Mouse (Mus musculus) left cerebral cortex, postnatal 25 days (tissue): ENCODE measurements around the gene Car10. TPM values are rescaled to one million over a fixed set of nuclear protein-coding genes. Genes with fewer than 3 reads are reported as not detected.

Source experiments
- DNase-seq, 2 experiments: peaks; one replicate each; pipeline ENCODE4 v3.0.0; 2022; ENCODE audit warnings: low spot score in 2 of 2, mixed read lengths in 1 of 2
- intact Hi-C: fragments of 180-260 bp; cut with DNase I; formaldehyde crosslinking; loops from one replicate; pipeline ENCODE4 v1.15.1; 2025
- total RNA-seq, 2 experiments: library from RNA; stranded (reverse); gene quantifications; 2 replicates each; pipeline ENCODE4 v1.2.3; 2021

Car10 gene
- total RNA-seq, 2 experiments from 2014 or later = 132 to 143 TPM

DNA sequence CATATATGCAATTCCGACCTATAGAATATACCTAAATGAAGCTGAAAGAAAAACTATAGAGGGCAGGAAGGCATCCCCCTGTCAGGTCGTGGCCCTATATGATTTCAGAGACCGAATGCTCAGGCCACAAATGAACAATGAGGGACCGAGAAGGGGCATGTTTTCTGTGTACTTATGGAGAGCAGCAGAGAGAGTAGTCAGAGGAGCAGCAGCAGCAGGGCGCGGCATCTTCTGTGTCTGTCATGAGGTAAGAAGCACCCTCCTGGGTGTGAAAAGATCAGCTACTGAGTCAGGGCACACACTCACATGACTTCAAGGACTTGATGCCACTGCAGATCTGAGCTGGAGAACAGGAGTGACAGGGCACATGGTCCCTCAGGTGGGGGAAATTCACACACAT lies 438.4 kb downstream of the Car10 start:
- intact Hi-C loops = no loop called here
- no peak for DNase-seq

DNA sequence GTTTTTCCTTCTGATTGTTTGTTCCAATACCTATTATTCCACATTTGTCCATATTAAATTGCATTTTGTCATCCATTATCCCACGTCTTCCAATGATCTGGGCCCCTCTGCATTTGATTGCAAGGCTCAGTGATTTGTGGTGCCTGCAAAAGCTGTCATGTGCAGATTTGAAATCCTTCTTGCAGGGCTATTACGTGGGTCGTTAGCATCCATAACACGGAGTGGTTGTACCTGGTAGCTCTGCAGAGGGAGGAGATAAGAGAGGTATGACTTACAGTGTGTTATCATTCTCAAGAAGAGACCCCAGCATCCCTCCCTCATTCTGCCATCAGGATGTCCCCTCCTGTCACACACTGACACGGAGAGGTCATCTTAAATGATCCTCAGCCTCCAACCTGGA lies 451.1 kb downstream of the Car10 start:
- DNase-seq = no peak
- intact Hi-C loops = no loop called here

DNA sequence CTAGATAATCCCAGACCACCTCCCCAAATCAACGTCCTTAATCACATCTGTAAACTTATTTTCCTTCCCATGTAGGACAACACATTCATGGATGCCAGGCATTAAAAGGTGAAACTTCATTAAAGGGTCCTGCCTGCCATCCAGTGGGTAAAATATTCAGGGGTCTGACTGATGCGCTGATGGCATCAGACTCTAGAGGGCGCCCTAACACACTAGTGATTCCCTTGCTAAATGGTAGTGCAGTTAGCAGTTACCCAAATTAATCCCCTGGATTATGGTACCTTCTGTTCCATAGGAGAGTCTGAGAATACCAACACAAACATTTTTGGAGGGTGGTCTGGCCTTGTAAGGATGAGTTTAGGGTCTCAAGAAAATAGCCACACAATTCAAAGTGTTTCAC lies 453.1 kb downstream of the Car10 start:
- intact Hi-C loops = loop anchor here (5.0 kb wide), 2 partner anchors 261 to 306 kb away; no protein-coding TSS in a partner anchor
- DNase-seq = peak in 1 of 2 experiments; percentile 43

DNA sequence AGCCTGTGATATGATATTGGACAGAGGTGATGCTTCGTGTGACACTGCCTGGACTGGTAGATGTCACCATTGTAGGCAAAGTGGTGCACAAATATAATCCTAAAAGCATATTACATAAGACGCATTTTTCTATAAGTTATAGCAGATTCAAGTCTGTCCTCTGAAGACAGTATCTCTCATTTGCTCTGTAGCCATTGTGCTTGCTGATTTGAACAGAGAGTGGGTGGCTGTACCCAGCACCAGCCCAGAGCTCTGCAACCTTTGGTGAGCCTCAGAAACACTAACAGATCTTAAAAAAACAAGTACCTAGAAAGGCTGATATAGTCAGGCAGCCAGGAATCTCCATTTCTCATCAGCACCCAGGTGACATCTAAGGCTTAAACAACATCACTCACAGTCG lies 461.3 kb downstream of the Car10 start:
- no peak for DNase-seq
- intact Hi-C loops = no loop called here

DNA sequence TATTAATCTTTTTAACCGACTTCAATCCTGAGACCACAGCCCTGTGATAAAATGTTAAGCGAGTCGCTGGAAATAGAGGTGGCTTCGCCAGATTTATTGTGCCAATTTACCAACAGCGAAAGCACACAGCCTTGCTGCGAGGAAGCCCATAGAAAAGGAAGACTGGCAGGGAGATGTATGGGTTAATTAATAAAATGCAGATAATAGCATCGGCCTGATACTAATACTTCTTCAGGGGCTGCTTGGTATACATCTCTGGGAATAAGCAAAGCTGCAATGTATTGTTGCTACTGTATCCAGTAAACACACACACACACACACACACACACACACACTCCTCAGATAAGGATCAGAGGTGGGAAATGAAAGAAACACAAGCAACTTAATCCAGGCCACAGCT lies 462.7 kb downstream of the Car10 start:
- DNase-seq = no peak
- intact Hi-C loops = loop anchor here (10.0 kb wide), 1 partner anchor 286 kb away; no protein-coding TSS in a partner anchor

DNA sequence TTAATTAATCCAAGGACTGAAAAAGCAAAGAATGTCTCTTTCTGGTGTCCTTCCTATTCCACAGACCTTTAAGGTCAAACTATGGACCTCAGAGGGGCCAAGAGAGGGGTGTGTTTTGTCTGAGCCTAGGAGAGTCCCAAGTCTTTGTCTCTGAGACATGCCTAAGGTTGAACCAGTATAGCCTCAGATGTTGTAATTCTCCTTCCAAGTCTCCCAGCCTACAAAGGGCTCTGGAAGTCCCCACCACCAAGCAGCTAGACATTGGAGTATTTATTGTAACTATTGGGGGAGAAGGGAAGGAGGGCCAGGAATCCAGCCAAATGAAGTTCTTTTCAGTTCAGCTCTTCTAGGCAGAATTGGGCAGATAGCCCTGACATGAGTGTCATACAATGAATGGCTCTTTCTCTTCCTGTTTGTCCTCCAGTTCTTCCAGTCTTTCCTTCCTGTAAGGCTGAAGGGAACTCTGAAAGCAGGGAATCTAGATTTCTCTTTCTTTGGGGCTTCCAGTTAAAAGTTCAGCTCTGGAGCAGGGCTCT lies 464.6 kb downstream of the Car10 start:
- intact Hi-C loops = loop anchor here (10.0 kb wide), 1 partner anchor 288 kb away; no protein-coding TSS in a partner anchor
- DNase-seq = no peak

DNA sequence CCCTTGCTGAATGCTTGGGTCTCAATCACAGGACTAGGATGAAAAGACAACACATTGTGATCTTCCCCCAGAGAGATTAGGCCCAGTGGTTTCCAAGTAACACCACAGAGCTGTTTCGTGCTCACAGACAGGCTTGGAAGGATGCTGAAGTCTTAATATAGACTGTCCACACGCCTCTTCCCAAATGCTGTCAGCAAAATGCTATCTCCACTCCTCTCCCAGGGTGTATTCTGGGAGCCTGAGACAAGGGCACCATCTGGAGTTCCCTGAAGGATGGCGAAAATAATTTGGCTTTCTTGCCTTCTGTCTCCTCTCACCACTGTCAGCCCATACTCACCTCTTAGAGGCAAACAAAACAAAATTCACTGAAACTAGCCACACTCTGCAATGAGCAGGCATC lies 467.9 kb downstream of the Car10 start:
- intact Hi-C loops = loop anchor here (1.0 to 10.0 kb wide), 5 partner anchors 22 to 291 kb away; no protein-coding TSS in a partner anchor
- peak; percentile 67 to 97 for DNase-seq

DNA sequence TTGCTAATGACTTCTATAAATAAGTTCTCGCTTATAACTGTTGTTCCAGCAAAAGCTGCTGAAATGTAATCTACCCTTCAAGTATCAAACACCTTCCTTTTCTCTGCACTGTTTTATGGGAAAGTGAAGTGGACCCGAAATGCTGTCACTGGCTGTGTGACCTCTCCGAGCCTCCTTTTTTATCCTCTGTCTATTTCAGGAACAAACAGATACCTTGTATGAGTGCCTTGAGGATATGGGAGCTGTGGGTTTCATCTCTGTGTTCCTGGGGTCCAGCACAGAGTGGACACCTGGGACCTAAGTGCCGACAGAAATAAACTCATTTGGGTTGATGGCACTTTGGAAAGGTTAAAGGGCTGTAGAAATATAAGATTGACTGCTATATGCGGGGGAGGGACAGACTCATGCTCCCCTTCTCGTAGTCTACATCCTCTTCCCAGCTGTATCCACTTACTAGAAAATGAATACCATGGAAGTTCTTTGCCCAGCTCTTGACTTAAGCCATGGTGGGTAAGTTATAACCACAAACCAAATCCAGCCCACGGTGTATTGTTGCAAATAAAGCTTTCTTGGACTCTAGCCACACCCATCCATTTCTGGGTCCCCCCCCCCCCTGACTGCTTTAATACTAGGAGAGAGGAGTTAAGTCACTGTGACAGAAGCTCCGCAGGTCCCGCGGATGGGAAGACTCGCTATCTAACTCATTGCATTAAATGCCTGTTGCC lies 474.3 kb downstream of the Car10 start:
- no peak for DNase-seq
- intact Hi-C loops = no loop called here

DNA sequence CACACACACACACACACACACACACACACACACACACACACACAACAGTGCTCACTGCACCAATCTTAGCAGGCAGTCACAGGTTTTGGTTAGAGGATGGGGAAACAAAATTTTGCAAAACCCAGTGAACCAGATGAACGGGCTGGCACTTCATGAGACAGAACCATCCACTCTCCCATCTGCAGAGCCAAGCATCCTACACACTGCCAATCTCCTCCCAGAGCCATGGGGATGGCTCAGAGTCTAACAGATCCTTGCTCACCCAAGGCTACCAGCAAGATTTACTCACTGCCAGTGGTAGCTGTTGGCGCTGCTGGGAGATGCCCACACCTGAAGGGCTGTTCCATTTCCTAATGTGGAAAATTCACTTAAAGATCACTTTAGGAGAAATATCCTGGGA lies 479.6 kb downstream of the Car10 start:
- intact Hi-C loops = no loop called here

DNA sequence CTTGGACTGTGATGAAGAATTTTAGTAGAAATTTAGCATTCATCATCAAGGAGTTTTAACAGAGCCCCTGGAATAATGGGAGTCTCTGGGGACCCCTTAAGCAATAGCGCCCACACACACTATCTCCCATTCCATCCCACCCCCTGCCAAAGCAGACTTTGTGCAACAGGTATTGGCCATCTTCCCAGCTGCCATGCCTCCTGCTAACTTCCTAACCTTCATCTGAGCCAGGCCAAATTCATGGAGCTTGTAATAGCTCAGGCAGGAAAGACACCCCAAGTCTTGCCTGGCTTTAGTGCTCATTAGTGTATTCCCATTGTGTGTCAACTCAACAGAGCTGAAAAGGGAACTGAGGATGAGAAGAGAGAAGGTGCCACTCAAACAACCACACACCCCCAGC lies 481.8 kb downstream of the Car10 start:
- intact Hi-C loops = loop anchor here (10.0 kb wide), 1 partner anchor 185 kb away; no protein-coding TSS in a partner anchor
- DNase-seq = no peak

More for the DNA sequence above, 479.6 kb downstream of the Car10 start:
- DNase-seq = peak; percentile 36 to 84

DNA sequence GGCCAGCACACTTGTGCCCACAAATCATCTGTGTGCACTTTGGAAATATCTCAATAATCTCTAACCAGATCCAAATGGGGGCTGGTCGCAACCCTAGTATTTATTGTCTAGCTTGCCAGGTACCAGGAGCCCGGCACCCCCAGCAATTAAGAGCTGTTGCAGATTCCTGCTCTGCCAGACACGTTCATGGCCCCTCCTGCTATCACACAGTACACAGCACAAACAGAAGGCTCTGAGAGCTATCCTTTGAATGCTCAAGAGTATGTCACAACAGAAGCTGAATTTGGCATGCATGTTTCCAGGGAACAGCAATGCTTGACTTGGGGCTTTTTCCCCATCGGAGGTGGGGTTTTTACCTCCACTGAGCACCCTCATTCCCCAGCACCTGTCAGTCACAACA lies 483.5 kb downstream of the Car10 start:
- no peak for DNase-seq
- intact Hi-C loops = loop anchor here (10.0 kb wide), 1 partner anchor 183 kb away; no protein-coding TSS in a partner anchor

DNA sequence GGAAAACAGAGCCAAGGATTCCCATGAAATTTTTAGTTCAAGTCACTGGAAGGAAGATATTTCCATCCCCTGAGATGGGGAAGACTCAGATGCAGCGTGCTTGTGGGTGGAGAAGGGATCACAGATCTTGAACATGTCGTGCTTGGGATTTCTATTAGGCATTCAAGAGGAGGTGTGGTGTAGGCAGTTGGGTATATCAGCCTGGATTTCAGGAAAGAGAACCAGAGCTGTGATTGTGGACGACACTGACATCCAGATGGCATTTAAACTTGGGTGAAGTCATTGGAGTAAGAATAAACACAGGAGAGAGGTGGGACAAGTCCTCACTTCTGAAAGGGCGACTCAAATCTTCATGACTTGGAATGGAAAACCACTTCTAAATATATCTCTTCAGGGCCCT lies 490.0 kb downstream of the Car10 start:
- intact Hi-C loops = loop anchor here (1.0 to 10.0 kb wide), 3 partner anchors 22 to 177 kb away; no protein-coding TSS in a partner anchor
- DNase-seq = peak in 1 of 2 experiments; percentile 95

DNA sequence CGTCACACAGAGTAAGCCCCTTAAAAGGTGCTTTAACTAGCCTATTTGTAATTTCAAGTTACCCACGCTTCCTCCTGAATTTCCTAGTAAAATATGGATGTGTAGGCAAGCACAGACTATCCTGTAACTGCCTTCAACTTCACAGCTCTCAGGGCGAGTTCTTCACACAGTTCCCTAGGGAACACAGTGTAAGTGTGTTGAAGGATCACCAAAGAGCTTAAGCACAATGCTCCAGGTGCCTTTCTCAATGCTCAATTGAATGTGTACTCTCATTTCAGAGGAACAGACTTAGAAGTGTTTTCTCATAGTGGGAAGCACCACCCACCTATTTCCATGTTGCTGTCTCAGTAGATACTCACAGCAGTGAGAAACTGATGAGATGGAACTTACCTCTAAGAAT lies 492.8 kb downstream of the Car10 start:
- intact Hi-C loops = no loop called here
- DNase-seq = no peak

DNA sequence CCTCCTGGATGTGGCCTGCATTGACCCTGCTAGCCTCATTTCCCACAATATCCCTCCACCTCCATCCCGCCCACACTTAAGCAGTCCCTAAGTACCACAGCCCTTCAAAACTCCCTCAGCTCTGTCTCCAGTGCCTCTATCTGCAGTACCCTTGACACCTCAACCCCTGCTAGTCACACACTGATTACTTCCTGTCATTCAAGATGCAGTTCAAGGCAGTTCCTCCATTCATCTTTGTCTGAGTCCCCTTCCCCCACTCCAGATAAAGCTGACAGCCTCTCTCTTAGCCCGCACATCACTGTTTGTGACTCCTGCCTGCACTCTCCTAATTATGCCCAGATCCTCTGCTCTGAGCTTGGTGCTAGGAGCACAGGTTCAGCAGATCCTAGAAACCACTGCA lies 496.2 kb downstream of the Car10 start:
- intact Hi-C loops = no loop called here
- no peak for DNase-seq

DNA sequence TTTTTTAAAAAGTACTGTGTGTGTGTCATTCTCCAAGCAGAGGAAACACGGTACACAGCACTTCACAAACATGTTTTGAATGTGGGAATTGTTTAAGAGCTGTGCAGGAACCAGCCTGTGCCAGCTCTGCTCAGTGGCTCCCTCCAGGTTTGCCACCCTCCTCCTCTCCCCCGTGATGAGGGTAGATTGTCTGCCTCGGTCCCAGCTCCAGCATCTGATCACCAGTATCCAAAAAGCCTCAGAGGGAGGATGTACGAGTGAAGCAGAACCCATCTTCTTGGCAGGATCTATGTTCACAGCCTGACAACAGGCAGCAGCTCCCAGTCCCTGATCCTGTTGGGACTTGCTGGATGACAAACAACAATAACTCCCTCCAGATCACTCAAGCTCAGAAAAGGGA lies 500.3 kb downstream of the Car10 start:
- intact Hi-C loops = no loop called here
- DNase-seq = peak in 1 of 2 experiments; percentile 49

DNA sequence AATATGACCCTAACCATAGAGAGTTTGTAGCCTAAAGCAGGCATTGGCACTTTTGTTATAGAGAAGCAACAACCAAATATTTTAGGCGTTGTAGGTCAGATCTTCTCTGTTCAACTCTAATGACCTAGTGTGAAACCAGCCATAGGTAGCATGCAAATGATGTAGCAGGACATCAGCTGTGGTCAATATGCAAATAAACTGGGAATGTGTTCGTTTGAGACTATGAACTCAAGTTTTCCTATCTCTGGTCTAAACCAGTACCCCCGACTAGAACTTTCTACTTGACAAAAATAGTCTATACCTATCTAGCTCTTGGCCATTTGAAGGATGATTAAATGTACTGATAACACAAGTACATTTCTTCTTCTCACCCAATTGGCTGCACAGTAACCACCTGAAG lies 501.9 kb downstream of the Car10 start:
- intact Hi-C loops = no loop called here
- DNase-seq = no peak

DNA sequence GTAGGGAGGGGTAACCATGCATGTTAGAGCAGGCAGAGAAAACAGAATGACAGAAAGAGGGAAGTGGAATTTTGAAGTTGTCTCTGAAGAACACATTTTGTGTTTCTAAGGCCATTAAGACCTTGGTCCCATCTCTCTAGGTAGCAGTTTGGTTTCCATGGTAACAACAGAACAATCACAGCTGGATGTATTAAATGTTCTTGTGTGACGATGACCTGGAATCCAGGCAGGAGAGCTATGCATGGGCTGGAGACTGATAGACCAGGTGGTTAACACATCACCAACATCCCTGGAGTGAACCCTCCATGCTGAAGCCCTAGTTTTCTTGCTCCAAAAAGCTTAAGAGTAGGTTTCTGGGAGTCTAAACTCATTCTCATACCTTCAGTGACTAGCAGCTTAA lies 505.7 kb downstream of the Car10 start:
- DNase-seq = no peak
- intact Hi-C loops = no loop called here

DNA sequence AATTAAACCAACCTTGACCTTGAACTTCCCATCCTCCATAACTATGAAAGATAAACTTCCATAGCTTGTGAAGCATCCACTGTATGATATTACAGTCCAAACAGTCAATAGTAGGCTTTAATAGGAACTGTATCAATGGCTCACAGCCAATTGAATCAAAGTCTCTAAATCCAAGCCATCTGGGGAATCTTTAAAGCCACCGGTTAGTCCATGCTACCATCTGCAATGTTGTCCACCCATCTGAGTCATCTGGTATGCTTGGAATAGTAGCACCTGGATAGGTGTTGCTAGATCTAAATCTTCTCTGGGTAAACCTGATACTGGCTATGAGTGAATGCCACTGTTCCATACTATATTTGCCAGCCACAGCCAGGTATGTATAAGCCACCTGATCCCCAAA lies 509.3 kb downstream of the Car10 start:
- intact Hi-C loops = no loop called here
- no peak for DNase-seq

DNA sequence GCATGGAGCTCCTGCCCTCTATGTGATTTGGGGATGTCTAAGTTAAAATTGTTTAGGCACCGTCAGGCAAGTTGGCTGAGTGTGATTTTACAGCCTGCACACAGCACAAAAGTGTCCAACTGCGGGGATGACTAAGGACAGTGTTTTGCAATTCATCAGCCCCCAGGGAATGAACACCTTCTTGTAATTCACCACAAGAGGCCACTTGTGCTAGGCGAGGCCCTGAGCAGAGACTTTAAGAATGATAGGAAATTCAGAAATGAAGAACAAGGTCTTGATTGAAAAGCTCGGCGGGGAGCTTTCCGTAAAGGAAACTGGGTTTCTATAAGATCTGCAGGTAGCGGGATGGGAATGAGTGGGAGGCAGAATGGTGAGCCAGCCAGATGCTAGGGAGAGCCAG lies 510.9 kb downstream of the Car10 start:
- intact Hi-C loops = no loop called here
- peak in 1 of 2 experiments; percentile 69 for DNase-seq

DNA sequence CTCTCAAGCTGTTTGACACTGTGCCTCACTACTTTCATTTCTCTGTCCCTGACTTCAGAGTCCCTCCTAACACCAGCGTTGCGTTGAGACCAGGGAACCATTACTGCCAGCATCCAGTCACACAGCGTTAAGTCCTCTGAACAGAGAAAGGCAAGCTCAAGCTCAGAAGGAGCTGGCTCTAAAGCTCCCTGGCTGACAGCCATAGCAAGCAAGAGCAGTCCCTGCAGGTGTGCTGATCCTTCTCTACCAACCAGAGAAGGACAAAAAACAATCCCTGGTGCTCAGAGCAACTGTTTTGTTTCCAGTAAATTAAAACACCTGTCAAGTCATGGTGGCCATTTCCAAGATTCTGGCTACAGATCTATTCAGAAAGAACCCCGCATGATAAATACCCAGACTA lies 514.2 kb downstream of the Car10 start:
- intact Hi-C loops = no loop called here
- DNase-seq = no peak

DNA sequence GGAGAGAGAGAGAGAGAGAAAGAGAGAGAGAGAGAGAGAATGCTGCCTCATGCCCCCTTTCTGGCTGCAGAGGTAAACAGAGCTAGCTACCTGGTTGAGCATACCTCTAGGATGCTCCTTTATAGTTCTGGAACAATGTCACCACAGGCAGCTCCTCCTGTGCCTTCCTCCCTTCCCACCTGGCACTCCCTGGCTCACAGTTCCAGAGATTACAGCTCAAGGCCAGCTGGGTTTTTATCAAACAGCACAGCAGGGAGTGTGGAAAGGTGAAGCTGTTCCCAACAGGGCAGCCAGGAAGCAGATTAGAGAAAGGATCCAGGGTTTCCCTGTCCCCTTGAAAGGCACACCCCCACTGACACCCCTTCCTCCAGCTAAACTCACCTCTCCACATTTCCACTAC lies 517.0 kb downstream of the Car10 start:
- no peak for DNase-seq
- intact Hi-C loops = no loop called here
